Mouse (Mus musculus) ES-E14 (cell line): Measurements from ENCODE around the gene Mamdc2.

Experiments
- CHD2 ChIP-seq: IDR thresholded peaks from 2 replicates; pipeline ENCODE4 v1.6.1; 2014; ENCODE audit warnings: mild to moderate bottlenecking, low read depth, low read length, inconsistent platforms
- HCFC1 ChIP-seq: IDR thresholded peaks from 2 replicates; pipeline ENCODE4 v1.6.1; 2012; ENCODE audit warnings: low read length, inconsistent platforms, borderline replicate concordance; ENCODE audit not compliant: insufficient read depth
- MAFK ChIP-seq: IDR thresholded peaks from 2 replicates; pipeline ENCODE4 v1.6.1; 2014; ENCODE audit warnings: mild to moderate bottlenecking, low read depth, low read length, inconsistent platforms; ENCODE audit not compliant: insufficient read depth
- ZC3H11A ChIP-seq: IDR thresholded peaks from 2 replicates; pipeline ENCODE4 v1.6.1; 2012; ENCODE audit warnings: low read depth, mild to moderate bottlenecking, inconsistent platforms, low read length, borderline replicate concordance
- ZNF384 ChIP-seq: IDR thresholded peaks from 2 replicates; pipeline ENCODE4 v1.6.1; 2012; ENCODE audit warnings: low read depth, low read length, inconsistent platforms

GRCm38 (mm10) chr19:23417668-23418067, 30.6 kb downstream of the Mamdc2 start:
- TF ChIP-seq ZC3H11A (no peak), MAFK (peak; percentile 44; the same call in 1 of the 2 replicates), ZNF384 (no peak), CHD2 (no peak), HCFC1 (no peak)
